8 mouse cellular contexts compared by ENCODE assay signal in genomic region chr7:107666262-107666902, GRCm38 (mm10). TPM values are rescaled to one million over a fixed set of nuclear protein-coding genes. Genes with fewer than 3 reads are reported as not detected.
A peak's percentile ranks its signal among the peaks of the same experiment; 100 is the strongest.
DNase-seq lines count a peak whose midpoint lies in the region; ATAC-seq and TF ChIP-seq lines count a peak whose summit lies in the region.

No protein-coding gene starts in this region.

- peaks cover 30% of the 10 kb centered on the region for H3K4me1 ChIP-seq in kidney, embryonic 14.5 days (ENCODE audit: control insufficient read depth, insufficient read depth, low read length)
- H3K4me1 ChIP-seq in forebrain, embryonic 16.5 days (replicated peaks; ENCODE audit: control insufficient read depth, insufficient read depth, low read length): peaks cover 25% of the 10 kb centered on the region
- H3K4me1 ChIP-seq in midbrain, postnatal 0 days (ENCODE audit: insufficient read depth, low read length): peaks cover 7% of the 10 kb centered on the region; the same call in 1 of the 2 replicates

- H3K27ac ChIP-seq in kidney, embryonic 14.5 days (ENCODE audit: low read depth, low read length): peak overlapping the region; percentile 44
- H3K27ac ChIP-seq in forebrain, embryonic 16.5 days (ENCODE audit: low read length): 0 out of 2 replicates have a peak overlapping the region, but pooled peaks have one; percentile 21
- H3K27ac ChIP-seq in midbrain, postnatal 0 days (ENCODE audit: low read depth, low read length): peak overlapping the region; percentile 8; the same call in 1 of the 2 replicates

- no peaks in the 10 kb centered on the region for H3K9me3 ChIP-seq in kidney, embryonic 14.5 days (ENCODE audit: control insufficient read depth, low read length)
- no peaks in the 10 kb centered on the region for H3K9me3 ChIP-seq in forebrain, embryonic 16.5 days (ENCODE audit: control insufficient read depth, low read length)
- H3K9me3 ChIP-seq in midbrain, postnatal 0 days (ENCODE audit: low read length): no peaks in the 10 kb centered on the region

- peak overlapping the region; percentile 36 for H3K4me2 ChIP-seq in kidney, embryonic 14.5 days (replicated peaks; ENCODE audit: low read depth, low read length)
- peak overlapping the region; percentile 49 for H3K4me2 ChIP-seq in forebrain, embryonic 16.5 days (ENCODE audit: low read length)
- H3K4me2 ChIP-seq in midbrain, postnatal 0 days (ENCODE audit: low read depth, low read length, poor library complexity, severe bottlenecking): peak overlapping the region; percentile 32

- H3K27me3 ChIP-seq in kidney, embryonic 14.5 days (ENCODE audit: control insufficient read depth, insufficient read depth, low read length): no peaks in the 10 kb centered on the region
- 0 out of 2 replicates have a peak, but pooled peaks cover 2% of the 10 kb centered on the region for H3K27me3 ChIP-seq in forebrain, embryonic 16.5 days (replicated peaks; ENCODE audit: control insufficient read depth, insufficient read depth, low read length)
- no peaks in the 10 kb centered on the region for H3K27me3 ChIP-seq in midbrain, postnatal 0 days (ENCODE audit: insufficient read depth, low read length)

- no peak for ATAC-seq in kidney, embryonic 14.5 days (ENCODE audit: low FRiP score, low TSS enrichment)
- ATAC-seq in forebrain, embryonic 16.5 days: peak; percentile 29; the same call in 1 of the 2 replicates
- ATAC-seq in midbrain, postnatal 0 days (ENCODE audit: low FRiP score): no peak

- no peak for DNase-seq in kidney, adult 18-20 months
- peak; percentile 32 for DNase-seq in kidney, postnatal 10 days
- no peak for DNase-seq in midbrain, postnatal 0 days (ENCODE audit: low spot score)
- no peak for DNase-seq in cerebellum, postnatal 36 days
- DNase-seq in thymus, postnatal 36 days: no peak
- no peak for DNase-seq in thymus, postnatal 25 days

- no peaks in the 10 kb centered on the region for H3K36me3 ChIP-seq in kidney, embryonic 14.5 days (ENCODE audit: control insufficient read depth, insufficient read depth, low read length)
- H3K36me3 ChIP-seq in forebrain, embryonic 16.5 days (ENCODE audit: control insufficient read depth, insufficient read depth): no peaks in the 10 kb centered on the region
- no peaks in the 10 kb centered on the region for H3K36me3 ChIP-seq in midbrain, postnatal 0 days (ENCODE audit: insufficient read depth, low read length)

- peak overlapping the region; percentile 25; the same call in 1 of the 2 replicates for H3K4me3 ChIP-seq in kidney, embryonic 14.5 days (ENCODE audit: low read length)
- H3K4me3 ChIP-seq in forebrain, embryonic 16.5 days (replicated peaks; ENCODE audit: low read length): peak overlapping the region; percentile 27
- H3K4me3 ChIP-seq in midbrain, postnatal 0 days (ENCODE audit: low read depth, low read length): peak overlapping the region; percentile 14

- 51% methylated on average over 13 of the region's 13 CpGs for WGBS in kidney, embryonic 14.5 days
- WGBS in forebrain, embryonic 16.5 days: 35% methylated on average over 13 of the region's 13 CpGs
- WGBS in midbrain, postnatal 0 days: 49% methylated on average over 13 of the region's 13 CpGs

- TF ChIP-seq CTCF in midbrain, postnatal 0 days (IDR thresholded peaks at IDR 0.05): no peak

- H3K9ac ChIP-seq in kidney, embryonic 14.5 days (ENCODE audit: low read depth, low read length): peak overlapping the region; percentile 44; the same call in 1 of the 2 replicates
- peak overlapping the region; percentile 37; the same call in 1 of the 2 replicates for H3K9ac ChIP-seq in forebrain, embryonic 16.5 days (replicated peaks; ENCODE audit: low read depth, low read length)
- no peak overlapping the region for H3K9ac ChIP-seq in midbrain, postnatal 0 days (replicated peaks; ENCODE audit: low read length, poor library complexity, severe bottlenecking)

RNA-seq across cellular contexts. Expression of gene 5330417H12Rik, which starts 41.4 kb away (rescaled TPM):
- not detected in 2 replicates for polyA plus RNA-seq in kidney, embryonic 14.5 days (2014; fragmentation: Nextera tagmentation; extraction: Ambion mirVana)
- polyA plus RNA-seq in forebrain, embryonic 16.5 days (2015; fragmentation: Nextera tagmentation; extraction: Ambion mirVana): not detected in 2 replicates
- total RNA-seq in midbrain, postnatal 0 days (2014; rRNA removed): not detected in 2 replicates
- not detected in 2 replicates for polyA plus RNA-seq in midbrain, postnatal 0 days (2015; fragmentation: Nextera tagmentation; extraction: Ambion mirVana)
